Mouse (Mus musculus) forebrain, embryonic 12.5 days (tissue): ENCODE results near the gene H2-Oa. TPM values are rescaled to one million over a fixed set of nuclear protein-coding genes. Genes with fewer than 3 reads are reported as not detected.

Experiments
- ATAC-seq: fragments of 200-750 bp; cut with Nextera tagmentation; 2 replicates; pipeline ENCODE4 v1.8.0; 2017; ENCODE audit warnings: moderate TSS enrichment; ENCODE audit not compliant: low FRiP score
- H3K27ac ChIP-seq: fragments of 300-500 bp; sonication (generic); 2 replicates; pipeline ENCODE4 v1.5.1; 2016; ENCODE audit warnings: mild to moderate bottlenecking
- H3K27me3 ChIP-seq: fragments of 300-500 bp; sonication (generic); 2 replicates; pipeline ENCODE4 v1.6.1; 2016; ENCODE audit warnings: mild to moderate bottlenecking
- H3K36me3 ChIP-seq: fragments of 300-500 bp; sonication (generic); replicated peaks from 2 replicates; pipeline ENCODE4 v1.6.1; 2016; ENCODE audit warnings: mild to moderate bottlenecking
- H3K4me1 ChIP-seq: fragments of 300-500 bp; sonication (generic); 2 replicates; pipeline ENCODE4 v1.6.1; 2016
- H3K4me2 ChIP-seq: fragments of 300-500 bp; sonication (generic); 2 replicates; pipeline ENCODE4 v1.6.1; 2016; ENCODE audit warnings: mild to moderate bottlenecking, moderate library complexity
- H3K4me3 ChIP-seq: fragments of 300-500 bp; sonication (generic); replicated peaks from 2 replicates; pipeline ENCODE4 v1.5.1; 2016; ENCODE audit warnings: mild to moderate bottlenecking
- H3K9ac ChIP-seq: fragments of 300-500 bp; sonication (generic); 2 replicates; pipeline ENCODE4 v1.6.1; 2016; ENCODE audit warnings: mild to moderate bottlenecking
- H3K9me3 ChIP-seq: fragments of 300-500 bp; sonication (generic); 2 replicates; pipeline ENCODE4 v1.6.1; 2016
- WGBS: fragments of 180-500 bp; shearing (Covaris S2); methylation state at CpG from one replicate; pipeline ENCODE4 v1.1.7; 2016; 5-methylcytosine and 5-hydroxymethylcytosine counted together
- polyA plus RNA-seq: library from polyadenylated mRNA; unstranded; fragments of >200 nt; fragmentation: Nextera tagmentation; extraction: Ambion mirVana; gene quantifications from 2 replicates; pipeline ENCODE4 v1.2.1, GENCODE M21; 2016

The H2-Oa gene
- polyA plus RNA-seq, 1 experiment from 2014 or later: 0.41 TPM

GRCm38 (mm10) chr17:34106555-34106954 is 14.4 kb downstream of the H2-Oa start:
- Histone ChIP-seq H3K36me3 (peaks cover 27% of the 10 kb centered on the region), H3K4me2 (no peak overlapping the region), H3K9ac (no peak overlapping the region), H3K4me1 (peaks cover 11% of the 10 kb centered on the region), H3K4me3 (no peak overlapping the region), H3K27me3 (no peaks in the 10 kb centered on the region), H3K27ac (no peak overlapping the region), H3K9me3 (no peaks in the 10 kb centered on the region)
- no peak for ATAC-seq
- 84% methylated on average over 7 of the region's 7 CpGs for WGBS

- Histone ChIP-seq H3K4me2 (no peak overlapping the region), H3K36me3 (peaks cover 34% of the 10 kb centered on the region), H3K4me1 (peaks cover 10% of the 10 kb centered on the region; the same call in 1 of the 2 replicates), H3K27me3 (no peaks in the 10 kb centered on the region), H3K9ac (no peak overlapping the region), H3K27ac (no peak overlapping the region), H3K9me3 (no peaks in the 10 kb centered on the region), H3K4me3 (no peak overlapping the region)
- 82% methylated on average over 7 of the region's 7 CpGs for WGBS
- ATAC-seq: no peak
Measured at GRCm38 (mm10) chr17:34107109-34107867, 15.1 kb downstream of the H2-Oa start.

- peaks cover 46% of the 10 kb centered on the region for H3K36me3 ChIP-seq
- 78% methylated on average over 5 of the region's 6 CpGs for WGBS
- no peak for ATAC-seq
Measured at GRCm38 (mm10) chr17:34108460-34108859, 16.3 kb downstream of the H2-Oa start.

GRCm38 (mm10) chr17:34109038-34109805 is 17.1 kb downstream of the H2-Oa start:
- H3K27ac ChIP-seq: peak overlapping the region; percentile 65; the same call in 1 of the 2 replicates
- H3K4me2 ChIP-seq: no peak overlapping the region
- peaks cover 54% of the 10 kb centered on the region for H3K36me3 ChIP-seq
- no peaks in the 10 kb centered on the region for H3K27me3 ChIP-seq
- no peaks in the 10 kb centered on the region for H3K9me3 ChIP-seq
- H3K4me1 ChIP-seq: peaks cover 12% of the 10 kb centered on the region; the same call in 1 of the 2 replicates
- 0 out of 2 replicates have a peak, but pooled peaks have one; percentile 17 for ATAC-seq
- no peak overlapping the region for H3K9ac ChIP-seq
- 78% methylated on average over 14 of the region's 14 CpGs for WGBS
- no peak overlapping the region for H3K4me3 ChIP-seq

More at GRCm38 (mm10) chr17:34108460-34108859, 16.3 kb downstream of the H2-Oa start:
- Histone ChIP-seq H3K9ac (no peak overlapping the region), H3K4me3 (no peak overlapping the region), H3K4me2 (no peak overlapping the region), H3K4me1 (peaks cover 12% of the 10 kb centered on the region; the same call in 1 of the 2 replicates), H3K27ac (no peak overlapping the region), H3K27me3 (no peaks in the 10 kb centered on the region), H3K9me3 (no peaks in the 10 kb centered on the region)

- Histone ChIP-seq H3K36me3 (peaks cover 60% of the 10 kb centered on the region), H3K9me3 (no peaks in the 10 kb centered on the region), H3K4me3 (no peak overlapping the region), H3K9ac (no peak overlapping the region), H3K4me1 (peaks cover 13% of the 10 kb centered on the region), H3K4me2 (no peak overlapping the region), H3K27me3 (no peaks in the 10 kb centered on the region), H3K27ac (peak overlapping the region; percentile 65)
- 63% methylated on average over 3 of the region's 3 CpGs for WGBS
- ATAC-seq: 0 out of 2 replicates have a peak, but pooled peaks have one; percentile 14
Measured at GRCm38 (mm10) chr17:34109806-34110195, 17.7 kb downstream of the H2-Oa start.

- no peak overlapping the region for H3K4me2 ChIP-seq
- peaks cover 17% of the 10 kb centered on the region for H3K4me1 ChIP-seq
- peak overlapping the region; percentile 65 for H3K27ac ChIP-seq
- no peaks in the 10 kb centered on the region for H3K27me3 ChIP-seq
- ATAC-seq: no peak
- 61% methylated on average over 8 of the region's 8 CpGs for WGBS
- H3K9me3 ChIP-seq: no peaks in the 10 kb centered on the region
- H3K9ac ChIP-seq: no peak overlapping the region
- H3K4me3 ChIP-seq: no peak overlapping the region
- peaks cover 65% of the 10 kb centered on the region for H3K36me3 ChIP-seq
Measured at GRCm38 (mm10) chr17:34110309-34110708, 18.2 kb downstream of the H2-Oa start.

- H3K4me1 ChIP-seq: peaks cover 39% of the 10 kb centered on the region
- H3K4me2 ChIP-seq: no peak overlapping the region
- H3K9ac ChIP-seq: no peak overlapping the region
- 93% methylated on average over 7 of the region's 7 CpGs for WGBS
- no peaks in the 10 kb centered on the region for H3K9me3 ChIP-seq
- H3K4me3 ChIP-seq: no peak overlapping the region
- no peak overlapping the region for H3K27ac ChIP-seq
- H3K27me3 ChIP-seq: no peaks in the 10 kb centered on the region
- no peak for ATAC-seq
- peaks cover 94% of the 10 kb centered on the region for H3K36me3 ChIP-seq
Measured at GRCm38 (mm10) chr17:34114114-34114513, 22.0 kb downstream of the H2-Oa start.

- Histone ChIP-seq H3K4me2 (peak overlapping the region; percentile 99), H3K4me1 (peaks cover 31% of the 10 kb centered on the region), H3K9me3 (no peaks in the 10 kb centered on the region), H3K27me3 (no peaks in the 10 kb centered on the region), H3K36me3 (peaks cover 67% of the 10 kb centered on the region), H3K4me3 (peak overlapping the region; percentile 99), H3K9ac (peak overlapping the region; percentile 98), H3K27ac (no peak overlapping the region)
- no peak for ATAC-seq
- WGBS: 41% methylated on average over 7 of the region's 7 CpGs
Measured at GRCm38 (mm10) chr17:34116736-34117370, 24.7 kb downstream of the H2-Oa start.

- Histone ChIP-seq H3K36me3 (peaks cover 59% of the 10 kb centered on the region), H3K4me2 (peak overlapping the region; percentile 99)
Measured at GRCm38 (mm10) chr17:34117421-34118112, 25.4 kb downstream of the H2-Oa start.

GRCm38 (mm10) chr17:34118113-34118872 is 26.2 kb downstream of the H2-Oa start:
- peak overlapping the region; percentile 98 for H3K9ac ChIP-seq
- WGBS: 2% methylated on average over 67 of the region's 67 CpGs
- peak overlapping the region; percentile 99 for H3K4me2 ChIP-seq
- H3K4me3 ChIP-seq: peak overlapping the region; percentile 99
- H3K27ac ChIP-seq: peak overlapping the region; percentile 100
- peaks cover 29% of the 10 kb centered on the region for H3K4me1 ChIP-seq
- ATAC-seq: no peak
- H3K36me3 ChIP-seq: peaks cover 52% of the 10 kb centered on the region
- no peaks in the 10 kb centered on the region for H3K27me3 ChIP-seq
- no peaks in the 10 kb centered on the region for H3K9me3 ChIP-seq

More at GRCm38 (mm10) chr17:34117421-34118112, 25.4 kb downstream of the H2-Oa start:
- H3K9ac ChIP-seq: peak overlapping the region; percentile 98
- H3K27me3 ChIP-seq: no peaks in the 10 kb centered on the region
- no peaks in the 10 kb centered on the region for H3K9me3 ChIP-seq
- ATAC-seq: no peak
- peaks cover 27% of the 10 kb centered on the region for H3K4me1 ChIP-seq
- WGBS: 2% methylated on average over 5 of the region's 5 CpGs
- H3K27ac ChIP-seq: 0 out of 2 replicates have a peak overlapping the region, but pooled peaks have one; percentile 8
- H3K4me3 ChIP-seq: peak overlapping the region; percentile 99

GRCm38 (mm10) chr17:34118873-34119248 is 26.7 kb downstream of the H2-Oa start:
- peaks cover 35% of the 10 kb centered on the region for H3K4me1 ChIP-seq
- H3K9me3 ChIP-seq: no peaks in the 10 kb centered on the region
- H3K27me3 ChIP-seq: no peaks in the 10 kb centered on the region
- peak overlapping the region; percentile 100 for H3K27ac ChIP-seq
- peaks cover 46% of the 10 kb centered on the region for H3K36me3 ChIP-seq
- peak overlapping the region; percentile 99 for H3K4me3 ChIP-seq
- H3K9ac ChIP-seq: peak overlapping the region; percentile 98
- peak overlapping the region; percentile 99 for H3K4me2 ChIP-seq
- no peak; the same call in 1 of the 2 replicates for ATAC-seq
- under 1% methylated on average over 30 of the region's 38 CpGs for WGBS
